30 mouse cellular contexts compared by ENCODE assay signal in genomic region chr19:57092958-57093697, GRCm38 (mm10).
DNase-seq lines count a peak whose midpoint lies in the region; ATAC-seq and TF ChIP-seq lines count a peak whose summit lies in the region.
"Had no signal": no experiment of that assay in that cellular context is flagged by ENCODE, and none has a peak within 500 bp of the region (broad histone marks: within the 10 kb centered on the region; RNA-seq: fewer than 3 reads in every experiment).

No protein-coding gene starts in this region.

- H3K4me3 ChIP-seq in forebrain, embryonic 11.5 days (ENCODE audit: low read depth, low read length): no peak overlapping the region
- H3K4me3 ChIP-seq in forebrain, embryonic 15.5 days: no peak overlapping the region
- H3K4me3 ChIP-seq in spleen, adult 2 months (ENCODE audit: extremely low read depth, insufficient read depth, insufficient read length): no peak overlapping the region
- H3K4me3 ChIP-seq: embryonic facial prominence, embryonic 12.5 days; forebrain, embryonic 12.5 days; hindbrain, embryonic 12.5 days; left cerebral cortex, adult 2 months; limb, embryonic 13.5 days; midbrain, embryonic 13.5 days; neural tube, embryonic 15.5 days had no signal

- H3K27me3 ChIP-seq in forebrain, embryonic 11.5 days (ENCODE audit: control insufficient read depth, insufficient read depth, low read length): no peaks in the 10 kb centered on the region
- no peaks in the 10 kb centered on the region for H3K27me3 ChIP-seq in forebrain, embryonic 15.5 days
- H3K27me3 ChIP-seq in spleen, adult 2 months (ENCODE audit: control insufficient read depth, insufficient read depth, low read length): no peaks in the 10 kb centered on the region
- H3K27me3 ChIP-seq: embryonic facial prominence, embryonic 12.5 days; forebrain, embryonic 12.5 days; hindbrain, embryonic 12.5 days; limb, embryonic 13.5 days; midbrain, embryonic 13.5 days; neural tube, embryonic 15.5 days; Patski had no signal

- WGBS in forebrain, embryonic 11.5 days: 86% methylated on average over 5 of the region's 5 CpGs
- 73% methylated on average over 5 of the region's 5 CpGs for WGBS in forebrain, embryonic 15.5 days
- WGBS in spleen, adult 2 months: 70% methylated on average over 5 of the region's 5 CpGs

- ATAC-seq in forebrain, embryonic 11.5 days (replicated peaks; ENCODE audit: low FRiP score): no peak
- no peak for ATAC-seq in forebrain, embryonic 15.5 days (replicated peaks)
- ATAC-seq: hindbrain, postnatal 0 days; liver, postnatal 0 days; midbrain, embryonic 13.5 days; Patski had no signal

- TF ChIP-seq POLR2A in spleen, adult 2 months (IDR thresholded peaks at IDR 0.05; ENCODE audit: low read depth, low read length): no peak

- no peaks in the 10 kb centered on the region; the same call in 1 of the 2 replicates for H3K4me1 ChIP-seq in forebrain, embryonic 11.5 days (replicated peaks; ENCODE audit: control insufficient read depth, insufficient read depth, low read length)
- 0 out of 2 replicates have a peak, but pooled peaks cover 5% of the 10 kb centered on the region for H3K4me1 ChIP-seq in forebrain, embryonic 15.5 days
- peaks cover 34% of the 10 kb centered on the region for H3K4me1 ChIP-seq in spleen, adult 2 months (ENCODE audit: control insufficient read depth, insufficient read depth, insufficient read length)
- H3K4me1 ChIP-seq: embryonic facial prominence, embryonic 12.5 days; hindbrain, embryonic 12.5 days; midbrain, embryonic 13.5 days had no signal

- H3K27ac ChIP-seq in forebrain, embryonic 11.5 days (ENCODE audit: low read depth, low read length): no peak overlapping the region
- H3K27ac ChIP-seq in forebrain, embryonic 15.5 days (replicated peaks): no peak overlapping the region
- 0 out of 2 replicates have a peak overlapping the region, but pooled peaks have one; percentile 20 for H3K27ac ChIP-seq in spleen, adult 2 months (ENCODE audit: insufficient read depth, low read length)
- H3K27ac ChIP-seq: embryonic facial prominence, embryonic 12.5 days; forebrain, embryonic 12.5 days; hindbrain, embryonic 12.5 days; hindbrain, postnatal 0 days; limb, embryonic 13.5 days; macrophage; midbrain, embryonic 13.5 days; neural tube, embryonic 15.5 days had no signal

- H3K4me2 ChIP-seq in forebrain, embryonic 11.5 days (ENCODE audit: low read depth, low read length, severe bottlenecking): no peak overlapping the region
- no peak overlapping the region for H3K4me2 ChIP-seq in forebrain, embryonic 15.5 days (replicated peaks)
- H3K4me2 ChIP-seq: embryonic facial prominence, embryonic 12.5 days; forebrain, embryonic 12.5 days; hindbrain, embryonic 12.5 days; limb, embryonic 13.5 days; liver, embryonic 11.5 days; midbrain, embryonic 13.5 days; neural tube, embryonic 15.5 days had no signal

- no peaks in the 10 kb centered on the region for H3K9me3 ChIP-seq in forebrain, embryonic 11.5 days (ENCODE audit: control insufficient read depth, low read length)
- no peaks in the 10 kb centered on the region for H3K9me3 ChIP-seq in forebrain, embryonic 15.5 days
- H3K9me3 ChIP-seq: embryonic facial prominence, embryonic 12.5 days; forebrain, embryonic 12.5 days; G1E; hindbrain, embryonic 12.5 days; limb, embryonic 13.5 days; midbrain, embryonic 13.5 days; neural tube, embryonic 15.5 days had no signal

- DNase-seq in forebrain, embryonic 11.5 days (ENCODE audit: low spot score): peak; percentile 29
- no peak for DNase-seq in spleen, adult 2 months (ENCODE audit: low read depth in 1 of 2, low spot score in 2 of 2)
- no peak for DNase-seq in spleen, postnatal 14 days (ENCODE audit: low spot score in 2 of 2)
- peak; percentile 64 for DNase-seq in brain, adult 2 months (ENCODE audit: low read depth, low spot score)
- DNase-seq in naive thymus-derived CD4-positive, alpha-beta T cell, adult 2 months (ENCODE audit: low read depth): peak; percentile 67
- no peak for DNase-seq in embryo, embryonic 10.5 days (ENCODE audit: low spot score)
- DNase-seq in lung, postnatal 14 days: no peak
- DNase-seq: adrenal gland, postnatal 10 days; cerebellum, adult 8-10 months; gastrocnemius, postnatal 36 days; kidney, adult 9 months; kidney, postnatal 10 days; liver, postnatal 0 days; retina, postnatal 1 day; right cerebral cortex, postnatal 14 days; thymus, adult 18-20 months; thymus, postnatal 4 days had no signal

- H3K36me3 ChIP-seq in forebrain, embryonic 11.5 days (ENCODE audit: control insufficient read depth, insufficient read depth, low read length): no peaks in the 10 kb centered on the region
- no peaks in the 10 kb centered on the region for H3K36me3 ChIP-seq in forebrain, embryonic 15.5 days
- H3K36me3 ChIP-seq in spleen, adult 2 months (ENCODE audit: control insufficient read depth, insufficient read depth, low read length): no peaks in the 10 kb centered on the region; the same call in 1 of the 2 replicates
- H3K36me3 ChIP-seq: embryonic facial prominence, embryonic 12.5 days; forebrain, embryonic 12.5 days; G1E; hindbrain, embryonic 12.5 days; limb, embryonic 13.5 days; midbrain, embryonic 13.5 days; neural tube, embryonic 15.5 days had no signal

- no peak overlapping the region for H3K9ac ChIP-seq in forebrain, embryonic 11.5 days (ENCODE audit: low read length)
- H3K9ac ChIP-seq in forebrain, embryonic 15.5 days (replicated peaks): no peak overlapping the region
- H3K9ac ChIP-seq: embryonic facial prominence, embryonic 12.5 days; forebrain, embryonic 12.5 days; hindbrain, embryonic 12.5 days; limb, embryonic 13.5 days; liver, postnatal 0 days; midbrain, embryonic 13.5 days; neural tube, embryonic 15.5 days had no signal

- TF ChIP-seq CTCF in spleen, adult 2 months (IDR thresholded peaks at IDR 0.05; ENCODE audit: extremely low read depth, insufficient read depth, insufficient read length, insufficient replicate concordance): no peak

Comparison
In these comparisons a context has a peak if more than half of its experiments do, and no peak if none do; other contexts are left out.
1. DNase-seq: peak in forebrain, embryonic 11.5 days (single experiment), brain, adult 2 months (single experiment) and naive thymus-derived CD4-positive, alpha-beta T cell, adult 2 months (single experiment); none in spleen, adult 2 months (0 of 2), spleen, postnatal 14 days (0 of 2), embryo, embryonic 10.5 days (single experiment) and lung, postnatal 14 days (single experiment).